Mouse (Mus musculus) lung, postnatal 0 days (tissue): ENCODE measurements around the gene Tbcel.

Experiments
- CTCF ChIP-seq: IDR thresholded peaks from 2 replicates; pipeline ENCODE4 v1.5.1; 2016; ENCODE audit warnings: antibody characterized with exemption, mild to moderate bottlenecking
- EP300 ChIP-seq: IDR thresholded peaks from 2 replicates; pipeline ENCODE4 v1.6.1; 2016; ENCODE audit warnings: antibody characterized with exemption, mild to moderate bottlenecking, control low read depth

DNA sequence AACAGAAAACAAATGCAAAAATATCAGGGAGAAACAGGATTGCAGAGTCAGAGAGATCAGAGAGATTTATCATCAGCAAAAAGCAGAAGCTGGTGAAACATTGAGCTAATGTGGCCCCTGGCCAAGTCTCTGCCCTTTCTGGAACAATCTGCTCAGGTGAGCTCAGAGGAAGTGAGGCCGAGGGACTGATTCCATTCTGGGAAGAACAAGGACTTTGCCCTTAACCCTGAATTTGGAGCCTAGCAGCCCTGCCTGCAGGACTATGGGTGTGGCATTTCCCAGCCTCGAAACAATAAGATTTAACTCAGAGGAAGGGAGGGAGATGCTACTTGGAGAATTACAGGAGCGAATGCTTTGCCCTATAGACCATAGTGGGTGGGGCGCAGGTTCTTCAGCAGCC is 4.7 kb upstream of the Tbcel start:
- TF ChIP-seq CTCF (no peak), EP300 (no peak)
